Mouse (Mus musculus): ENCODE measurements around the gene Prdx4. TPM values are rescaled to one million over a fixed set of nuclear protein-coding genes. Genes with fewer than 3 reads are reported as not detected.

The Prdx4 gene
- 128 TPM in 2 replicates for polyA plus RNA-seq (2015; fragmentation: Nextera tagmentation; extraction: Ambion mirVana)

DNA sequence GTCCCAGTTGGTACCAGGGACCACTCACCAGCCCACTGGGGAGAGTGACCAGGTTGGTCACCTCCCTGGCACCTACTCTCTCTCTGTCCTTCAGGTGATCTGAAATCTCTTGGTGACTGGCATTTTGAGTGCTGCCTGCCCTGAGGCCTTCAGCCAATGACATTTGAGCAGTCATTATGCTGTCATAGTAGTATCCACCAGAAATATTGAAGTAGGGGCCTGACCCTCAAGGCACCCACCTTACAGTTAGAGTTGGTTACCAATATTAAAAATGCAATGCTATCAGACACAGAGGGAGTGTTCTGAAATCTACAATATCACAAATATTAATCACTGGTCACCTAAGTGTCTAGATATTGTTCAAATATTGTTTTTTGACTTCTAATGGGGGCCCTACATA lies at the start of gene Prdx4:
Gene Prdx4, minus strand, starts transcription at position 101 of the 400 bp plus-strand sequence.

Other genes with a start within 250 kb of the Prdx4 start
- not detected in 2 replicates for gene Magea2, start 247.1 kb downstream of the Prdx4 start, polyA plus RNA-seq (2015; fragmentation: Nextera tagmentation; extraction: Ambion mirVana)
- not detected in 2 replicates for gene Cldn34b2, start 212.3 kb downstream of the Prdx4 start, polyA plus RNA-seq (2015; fragmentation: Nextera tagmentation; extraction: Ambion mirVana)
- 209 and 264 TPM in 2 replicates for gene Sat1, start 124.3 kb downstream of the Prdx4 start, polyA plus RNA-seq (2015; fragmentation: Nextera tagmentation; extraction: Ambion mirVana)
- 23.4 and 24.2 TPM in 2 replicates for gene Acot9, start 78.3 kb downstream of the Prdx4 start, polyA plus RNA-seq (2015; fragmentation: Nextera tagmentation; extraction: Ambion mirVana)